Mouse (Mus musculus) thymus, adult 2 months (tissue): ENCODE measurements around the gene Ddx39b.
"Not testable (repeated sequence)": the region's sequence is repeated elsewhere in the genome, so short reads cannot be mapped to it uniquely, and the experiment has no call there.

ENCODE experiments used
- CTCF ChIP-seq: fragments of 200-500 bp; IDR thresholded peaks from 2 replicates; pipeline ENCODE4 v1.5.1; 2012; ENCODE audit warnings: mild to moderate bottlenecking, control low read depth, low read length, moderate library complexity, borderline replicate concordance; ENCODE audit not compliant: control insufficient read depth, poor library complexity, insufficient read depth; ENCODE audit errors: extremely low read depth
- POLR2A ChIP-seq: fragments of 200-500 bp; IDR thresholded peaks from 2 replicates; pipeline ENCODE4 v1.6.1; 2012; ENCODE audit warnings: mild to moderate bottlenecking, low read length, control low read depth, moderate library complexity; ENCODE audit not compliant: control insufficient read depth, poor library complexity, insufficient read depth; ENCODE audit errors: extremely low read depth

DNA sequence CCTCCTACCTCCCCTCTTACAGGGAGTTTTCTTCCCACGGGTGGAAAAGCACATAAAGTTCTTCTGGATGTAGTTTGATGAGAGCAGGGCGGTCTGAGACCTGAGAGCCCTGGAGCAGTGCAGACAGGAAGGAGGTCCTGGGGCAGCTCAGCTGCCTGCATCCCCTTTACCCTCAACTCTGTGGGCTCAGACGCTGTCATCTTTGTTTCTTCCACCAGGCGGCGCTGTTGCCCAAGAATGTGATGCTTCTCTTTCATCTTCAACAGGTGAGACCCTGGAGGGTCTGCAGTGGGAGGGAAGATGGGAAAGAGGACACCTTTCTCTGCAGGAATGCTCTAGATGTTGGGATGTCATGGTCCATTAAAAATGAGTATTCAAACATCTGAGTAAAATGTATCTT lies 54.2 kb downstream of the Ddx39b start:
- TF ChIP-seq POLR2A = not testable (repeated sequence)
- peak; percentile 57; the same call in 1 of the 2 replicates for TF ChIP-seq CTCF
